Mouse (Mus musculus) intestine, embryonic 14.5 days (tissue): ENCODE measurements at regions not wholly inside any gene's neighbourhood (a gene's known extent, or its start where the extent isn't known, plus 50 kb on each side); places are given as distances from the start of the nearest gene placed in this dataset.

Experiments used
- ATAC-seq: fragments of 200-750 bp; cut with Nextera tagmentation; replicated peaks from 2 replicates; pipeline ENCODE4 v1.8.0; 2017; ENCODE audit warnings: low read depth, moderate number of reproducible peaks, moderate TSS enrichment, moderate library complexity; ENCODE audit not compliant: low FRiP score, low TSS enrichment
- DNase-seq: peaks from one replicate; pipeline ENCODE4 v3.0.0-alpha.2; 2018; ENCODE audit warnings: low spot score
- H3K27ac ChIP-seq: fragments of 300-500 bp; sonication (generic); 2 replicates; pipeline ENCODE4 v1.5.1; 2014; ENCODE audit warnings: low read depth, mild to moderate bottlenecking, control low read depth
- H3K27me3 ChIP-seq: fragments of 300-500 bp; sonication (generic); replicated peaks from 2 replicates; pipeline ENCODE4 v1.6.1; 2014; ENCODE audit warnings: low read length, control low read depth; ENCODE audit not compliant: control insufficient read depth, insufficient read depth
- H3K36me3 ChIP-seq: fragments of 300-500 bp; sonication (generic); 2 replicates; pipeline ENCODE4 v1.6.1; 2014; ENCODE audit warnings: low read length, control low read depth; ENCODE audit not compliant: control insufficient read depth, insufficient read depth
- H3K4me1 ChIP-seq: fragments of 300-500 bp; sonication (generic); replicated peaks from 2 replicates; pipeline ENCODE4 v1.6.1; 2014; ENCODE audit warnings: low read length, control low read depth, mixed read lengths; ENCODE audit not compliant: control insufficient read depth, insufficient read depth
- H3K4me2 ChIP-seq: fragments of 300-500 bp; sonication (generic); 2 replicates; pipeline ENCODE4 v1.6.1; 2014; ENCODE audit warnings: low read length
- H3K4me3 ChIP-seq: fragments of 300-500 bp; sonication (generic); 2 replicates; pipeline ENCODE4 v1.5.1; 2014; ENCODE audit warnings: low read depth, low read length, control low read depth, mixed read lengths
- H3K9ac ChIP-seq: fragments of 300-500 bp; sonication (generic); 2 replicates; pipeline ENCODE4 v1.6.1; 2014; ENCODE audit warnings: mild to moderate bottlenecking, low read length
- H3K9me3 ChIP-seq: fragments of 300-500 bp; sonication (generic); 2 replicates; pipeline ENCODE4 v1.6.1; 2016; ENCODE audit warnings: low read length, control low read depth; ENCODE audit not compliant: control insufficient read depth
- WGBS: fragments of 180-500 bp; shearing (Covaris S2); extraction: QIAGEN DNeasy Blood & Tissue Kit; methylation state at CpG from one replicate; pipeline ENCODE4 v1.1.7; 2014; 5-methylcytosine and 5-hydroxymethylcytosine counted together

DNA sequence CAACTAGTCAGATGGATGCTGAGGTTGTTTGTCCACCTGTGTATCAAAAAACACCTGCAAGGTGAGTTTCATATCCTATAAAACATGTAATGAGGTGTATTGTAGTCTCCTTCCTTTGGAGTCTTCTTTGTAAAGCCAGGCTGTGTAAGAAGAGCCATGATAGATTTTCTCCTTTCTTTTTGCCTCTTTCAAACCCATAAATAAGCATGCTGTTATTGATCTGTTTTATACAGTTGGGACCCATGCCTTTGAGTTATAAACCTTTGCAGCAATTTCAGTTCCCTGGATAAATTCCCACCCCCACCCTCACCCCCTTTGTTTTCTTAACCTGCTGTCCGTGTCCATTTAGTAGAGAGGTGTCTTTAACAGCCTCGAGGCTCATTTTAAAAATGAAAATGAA, 131.0 kb upstream of the Rgs17 start:
- H3K27me3 ChIP-seq = no peaks in the 10 kb centered on the region
- no peaks in the 10 kb centered on the region for H3K9me3 ChIP-seq
- WGBS = 52% methylated on average over 2 of the region's 2 CpGs
- no peak overlapping the region for H3K9ac ChIP-seq
- DNase-seq (no peak), ATAC-seq (no peak)
- H3K4me3 ChIP-seq = no peak overlapping the region
- no peak overlapping the region for H3K4me2 ChIP-seq
- no peak overlapping the region for H3K27ac ChIP-seq
- no peaks in the 10 kb centered on the region for H3K4me1 ChIP-seq
- no peaks in the 10 kb centered on the region for H3K36me3 ChIP-seq

- H3K9me3 ChIP-seq = no peaks in the 10 kb centered on the region
- DNase-seq = no peak
Observed at GRCm38 (mm10) chr10:6043358-6043757, 121.2 kb upstream of the Rgs17 start.

DNA sequence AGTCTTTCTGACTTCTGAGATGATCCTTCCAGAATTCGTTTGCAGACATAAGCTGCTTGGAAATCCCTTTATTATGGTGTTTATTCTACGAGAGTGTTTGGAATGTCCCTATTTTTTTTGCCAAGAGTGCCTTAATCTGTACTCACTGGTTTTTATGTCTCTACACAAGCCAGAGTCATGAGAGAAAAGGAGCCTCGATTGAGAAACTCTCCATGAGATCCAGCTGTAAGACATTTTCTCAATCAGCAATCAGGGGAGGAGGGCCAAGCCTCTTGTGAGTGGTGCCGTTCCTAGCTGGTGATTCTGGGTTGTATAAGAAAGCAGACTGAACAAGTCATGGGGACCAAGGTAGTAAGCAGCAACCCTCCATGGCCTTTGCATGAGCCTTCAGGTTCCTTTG, 117.6 kb upstream of the Rgs17 start:
- Histone ChIP-seq H3K27ac (no peak overlapping the region), H3K27me3 (no peaks in the 10 kb centered on the region), H3K9me3 (no peaks in the 10 kb centered on the region), H3K36me3 (no peaks in the 10 kb centered on the region), H3K4me2 (no peak overlapping the region), H3K4me1 (peaks cover 6% of the 10 kb centered on the region; the same call in 1 of the 2 replicates), H3K4me3 (no peak overlapping the region), H3K9ac (no peak overlapping the region)
- 56% methylated on average over 4 of the region's 4 CpGs for WGBS
- DNase-seq = no peak
- no peak for ATAC-seq

More at GRCm38 (mm10) chr10:6043358-6043757, 121.2 kb upstream of the Rgs17 start:
- WGBS = 66% methylated on average over 5 of the region's 5 CpGs
- no peaks in the 10 kb centered on the region for H3K27me3 ChIP-seq
- no peak overlapping the region for H3K27ac ChIP-seq
- H3K4me3 ChIP-seq = no peak overlapping the region
- no peaks in the 10 kb centered on the region for H3K36me3 ChIP-seq
- H3K4me2 ChIP-seq = no peak overlapping the region
- no peak for ATAC-seq
- H3K4me1 ChIP-seq = no peaks in the 10 kb centered on the region
- H3K9ac ChIP-seq = no peak overlapping the region

GRCm38 (mm10) chr10:6035792-6036487, 113.7 kb upstream of the Rgs17 start:
- H3K9me3 ChIP-seq = no peaks in the 10 kb centered on the region
- peaks cover 6% of the 10 kb centered on the region; the same call in 1 of the 2 replicates for H3K4me1 ChIP-seq
- no peak overlapping the region for H3K27ac ChIP-seq
- H3K27me3 ChIP-seq = no peaks in the 10 kb centered on the region
- ATAC-seq = peak; percentile 85
- DNase-seq = peak; percentile 93
- no peaks in the 10 kb centered on the region for H3K36me3 ChIP-seq
- no peak overlapping the region for H3K9ac ChIP-seq
- H3K4me2 ChIP-seq = peak overlapping the region; percentile 33
- no peak overlapping the region for H3K4me3 ChIP-seq
- 15% methylated on average over 25 of the region's 25 CpGs for WGBS

GRCm38 (mm10) chr10:6032469-6032868, 110.3 kb upstream of the Rgs17 start:
- 78% methylated on average over 4 of the region's 4 CpGs for whole genome bisulfite sequencing
- H3K27ac ChIP-seq = no peak overlapping the region

GRCm38 (mm10) chr10:6027551-6027950, 105.4 kb upstream of the Rgs17 start:
- 32% methylated on average over 1 of the region's 1 CpGs for WGBS
- no peaks in the 10 kb centered on the region for H3K27me3 ChIP-seq
- ATAC-seq (no peak), DNase-seq (no peak)
- H3K27ac ChIP-seq = no peak overlapping the region
- H3K9me3 ChIP-seq = no peaks in the 10 kb centered on the region
- H3K4me1 ChIP-seq = no peaks in the 10 kb centered on the region
- no peak overlapping the region for H3K4me3 ChIP-seq
- H3K36me3 ChIP-seq = no peaks in the 10 kb centered on the region
- H3K9ac ChIP-seq = no peak overlapping the region
- no peak overlapping the region for H3K4me2 ChIP-seq

More at GRCm38 (mm10) chr10:6032469-6032868, 110.3 kb upstream of the Rgs17 start:
- Histone ChIP-seq H3K9me3 (no peaks in the 10 kb centered on the region), H3K9ac (no peak overlapping the region), H3K27me3 (no peaks in the 10 kb centered on the region), H3K4me3 (no peak overlapping the region), H3K36me3 (no peaks in the 10 kb centered on the region), H3K4me1 (peaks cover 6% of the 10 kb centered on the region; the same call in 1 of the 2 replicates), H3K4me2 (no peak overlapping the region)
- no peak for ATAC-seq
- DNase-seq = no peak

- Histone ChIP-seq H3K4me2 (no peak overlapping the region), H3K27ac (no peak overlapping the region), H3K36me3 (no peaks in the 10 kb centered on the region), H3K4me3 (no peak overlapping the region), H3K9ac (no peak overlapping the region), H3K4me1 (no peaks in the 10 kb centered on the region), H3K27me3 (no peaks in the 10 kb centered on the region), H3K9me3 (no peaks in the 10 kb centered on the region)
- ATAC-seq = no peak
- 54% methylated on average over 5 of the region's 5 CpGs for WGBS
- no peak for DNase-seq
Observed at GRCm38 (mm10) chr10:6026317-6026716, 104.1 kb upstream of the Rgs17 start.

GRCm38 (mm10) chr10:6022609-6023283, 100.5 kb upstream of the Rgs17 start:
- WGBS = 62% methylated on average over 2 of the region's 2 CpGs
- H3K4me1 ChIP-seq = no peaks in the 10 kb centered on the region
- H3K4me2 ChIP-seq = no peak overlapping the region
- no peaks in the 10 kb centered on the region for H3K9me3 ChIP-seq
- H3K36me3 ChIP-seq = no peaks in the 10 kb centered on the region
- H3K27me3 ChIP-seq = no peaks in the 10 kb centered on the region
- H3K4me3 ChIP-seq = no peak overlapping the region
- H3K9ac ChIP-seq = no peak overlapping the region
- ATAC-seq (peak; percentile 90), DNase-seq (no peak)
- H3K27ac ChIP-seq = no peak overlapping the region
